25 mouse cellular contexts compared by ENCODE assay signal in the genomic region with DNA sequence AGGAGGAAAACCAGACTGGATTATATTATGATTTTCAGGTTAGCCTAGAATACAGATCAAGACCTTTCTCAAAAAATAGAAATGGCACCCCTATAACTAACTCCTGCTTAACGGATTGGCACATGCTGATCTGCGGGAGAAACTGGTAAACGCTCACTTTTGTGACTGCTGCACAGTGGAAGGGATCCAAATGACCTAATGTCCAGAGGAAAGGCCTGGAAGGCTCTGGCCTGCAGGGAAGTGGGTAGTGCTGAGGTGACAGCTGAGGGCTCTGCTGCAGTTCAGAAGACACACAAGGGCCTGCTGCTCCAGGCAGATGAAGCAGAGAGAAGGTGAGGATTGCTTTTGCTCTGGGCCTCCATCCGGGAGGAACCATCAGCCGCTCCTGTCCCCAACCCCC.
"Had no signal": no experiment of that assay in that cellular context is flagged by ENCODE, and none has a peak within 500 bp of the region (broad histone marks: within the 10 kb centered on the region; RNA-seq: fewer than 3 reads in every experiment).

No protein-coding gene starts in this region.

- H3K4me3 ChIP-seq: gastrocnemius, adult 2 months; heart, adult 2 months; hindbrain, embryonic 10.5 days; hindbrain, embryonic 12.5 days; hindbrain, embryonic 15.5 days; kidney, embryonic 15.5 days; limb, embryonic 12.5 days; liver, embryonic 13.5 days had no signal

- H3K4me2 ChIP-seq: heart, embryonic 11.5 days; hindbrain, embryonic 12.5 days; hindbrain, embryonic 15.5 days; kidney, embryonic 15.5 days; limb, embryonic 12.5 days; liver, embryonic 11.5 days; liver, embryonic 13.5 days had no signal

- H3K36me3 ChIP-seq: hindbrain, embryonic 10.5 days; hindbrain, embryonic 12.5 days; hindbrain, embryonic 15.5 days; liver, embryonic 13.5 days had no signal

- H3K27me3 ChIP-seq: hindbrain, embryonic 12.5 days; hindbrain, embryonic 15.5 days; kidney, embryonic 15.5 days; limb, embryonic 12.5 days; liver, embryonic 13.5 days had no signal

- DNase-seq: gastrocnemius, adult 2 months; gastrocnemius, postnatal 10 days; gastrocnemius, postnatal 25 days; heart, adult 2 months; heart, postnatal 10 days; kidney, adult 11 months; kidney, adult 2 months; kidney, adult 9 months; kidney, postnatal 14 days; layer of hippocampus, adult 9-11 months; layer of hippocampus, postnatal 36 days; left cerebral cortex, postnatal 4 days; liver; liver, embryonic 13.5 days had no signal

- ATAC-seq: forebrain, embryonic 16.5 days; hindbrain, postnatal 0 days; intestine, embryonic 16.5 days had no signal

- H3K9ac ChIP-seq: hindbrain, embryonic 12.5 days; hindbrain, embryonic 15.5 days; kidney, embryonic 15.5 days; limb, embryonic 12.5 days; liver, embryonic 13.5 days had no signal

- H3K4me1 ChIP-seq: hindbrain, embryonic 10.5 days; hindbrain, embryonic 12.5 days; hindbrain, embryonic 15.5 days; limb, embryonic 12.5 days; liver, embryonic 13.5 days had no signal

- H3K9me3 ChIP-seq: hindbrain, embryonic 12.5 days; hindbrain, embryonic 15.5 days; kidney, embryonic 15.5 days; liver, embryonic 13.5 days had no signal

- H3K27ac ChIP-seq: gastrocnemius, adult 2 months; heart, adult 2 months; hindbrain, embryonic 10.5 days; hindbrain, embryonic 12.5 days; hindbrain, embryonic 15.5 days; hindbrain, postnatal 0 days; kidney, embryonic 15.5 days; kidney, postnatal 0 days; limb, embryonic 12.5 days; liver, embryonic 13.5 days had no signal
